Mouse (Mus musculus) adrenal gland, adult 2 months (tissue): ENCODE measurements around the gene Kcna1. TPM values are rescaled to one million over a fixed set of nuclear protein-coding genes. Genes with fewer than 3 reads are reported as not detected.

Source experiments
- DNase-seq: peaks from one replicate; pipeline ENCODE4 v3.0.0; 2021
- long read RNA-seq: library from polyadenylated mRNA; stranded (forward); transcript quantifications from one replicate; pipeline ENCODE4 v2.0.0, GENCODE M21; 2021
- polyA plus RNA-seq: library from polyadenylated mRNA; depleted of rRNA; stranded (reverse); fragments of >200 nt; gene quantifications from 2 replicates; pipeline ENCODE4 v1.2.3, GENCODE M21; 2012; rRNA removed
- total RNA-seq, 2 experiments: library from RNA; stranded (reverse); gene quantifications; 2 replicates each; pipeline ENCODE4 v1.2.3; 2021

Gene Kcna1
- total RNA-seq (1 to 10 TPM; 1.2 to 1.9 TPM), polyA plus RNA-seq (0.71 and 0.79 TPM in 2 replicates)
- long read RNA-seq, full-length matches to known transcripts: 1 of 1 reads
- long read RNA-seq, partial matches to known transcripts: 0 of 1 reads
- long read RNA-seq, other reads (novel, unspliced or antisense): 0 of 1 reads

- DNase-seq: no peak
These were observed at the start of gene Kcna1 for GRCm38 (mm10) chr6:126646381-126646780. Gene Kcna1 (minus strand): TSS chr6:126646384.

DNA sequence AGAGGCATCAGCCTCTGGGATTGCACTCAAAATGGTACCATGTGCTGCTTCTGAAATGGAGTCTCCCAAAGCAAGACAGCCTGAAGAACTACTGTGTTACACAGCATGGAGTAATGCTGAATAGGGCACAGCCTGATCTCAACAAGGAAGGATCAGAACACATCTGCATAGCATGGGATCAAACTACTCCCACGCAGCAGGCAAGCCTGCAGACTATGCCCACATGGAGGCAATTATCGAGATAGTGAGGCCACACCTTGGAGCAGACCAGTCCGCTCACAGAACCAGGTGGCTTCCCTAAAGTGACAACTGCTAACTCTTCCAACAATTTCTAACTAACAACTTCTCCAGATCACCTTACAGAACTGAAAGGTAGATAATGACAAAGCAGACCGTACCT is 40.9 kb upstream of the Kcna1 start:
- DNase-seq: no peak

DNA sequence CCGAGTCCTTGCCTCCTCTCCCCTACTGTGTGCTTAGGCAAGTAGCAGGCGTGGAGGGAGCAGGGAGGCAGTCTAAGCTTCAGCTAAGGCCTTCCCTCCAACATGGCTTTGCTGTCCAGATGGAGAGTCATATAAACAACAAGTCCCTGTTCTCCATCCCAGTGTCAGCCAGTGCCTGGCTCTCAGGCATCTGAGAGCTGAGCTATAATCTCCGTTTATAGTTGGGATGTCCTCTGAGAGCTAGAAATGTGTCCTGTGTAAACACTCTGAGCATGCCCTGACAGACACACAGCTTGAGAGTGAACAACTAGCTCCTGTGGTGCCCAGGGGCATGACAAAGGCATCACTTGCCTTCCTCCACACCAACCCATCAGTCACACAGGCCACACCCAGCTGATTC is 39.0 kb upstream of the Kcna1 start:
- DNase-seq: no peak

DNA sequence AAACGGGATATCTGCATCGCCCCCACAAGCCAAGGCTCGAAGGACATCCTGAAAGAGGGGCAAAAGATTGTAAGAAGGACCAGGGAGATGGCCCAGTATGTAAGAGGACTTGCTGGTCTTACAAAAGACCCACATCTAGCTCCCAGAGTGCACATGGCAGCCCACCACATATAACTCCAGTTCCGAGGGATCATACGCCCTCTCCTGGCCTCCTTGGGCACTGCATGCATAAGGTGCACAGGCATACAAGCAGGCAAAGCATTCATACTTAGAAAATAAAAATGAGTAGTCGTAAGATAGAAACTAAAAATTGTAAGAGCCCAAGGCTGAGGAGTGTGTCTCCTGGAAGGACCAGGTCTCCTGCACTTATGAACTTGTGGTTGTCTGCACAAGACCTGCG is 32.8 kb upstream of the Kcna1 start:
- DNase-seq: no peak

- DNase-seq: no peak
These were observed 20.8 kb upstream of the Kcna1 start for GRCm38 (mm10) chr6:126667001-126667400.

DNA sequence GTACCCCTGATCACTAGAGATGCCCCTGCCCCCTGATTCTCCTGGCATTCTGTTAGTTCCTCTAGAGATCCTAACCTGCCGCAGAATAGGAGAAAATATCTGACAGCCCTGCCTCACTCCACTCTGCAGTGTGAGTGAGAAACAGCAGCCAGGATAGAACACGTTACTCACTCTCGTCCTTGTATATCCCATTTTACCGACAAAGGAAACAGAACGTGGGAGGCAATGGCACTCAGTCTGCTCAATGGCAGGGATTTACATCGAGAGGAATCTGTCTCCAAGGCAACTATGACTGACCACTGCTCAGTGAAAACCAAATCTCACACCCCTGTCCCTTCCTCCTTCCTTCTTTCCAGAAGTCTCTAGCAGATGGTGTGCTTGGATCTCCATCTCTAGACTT is 19.9 kb upstream of the Kcna1 start:
- DNase-seq: no peak

DNA sequence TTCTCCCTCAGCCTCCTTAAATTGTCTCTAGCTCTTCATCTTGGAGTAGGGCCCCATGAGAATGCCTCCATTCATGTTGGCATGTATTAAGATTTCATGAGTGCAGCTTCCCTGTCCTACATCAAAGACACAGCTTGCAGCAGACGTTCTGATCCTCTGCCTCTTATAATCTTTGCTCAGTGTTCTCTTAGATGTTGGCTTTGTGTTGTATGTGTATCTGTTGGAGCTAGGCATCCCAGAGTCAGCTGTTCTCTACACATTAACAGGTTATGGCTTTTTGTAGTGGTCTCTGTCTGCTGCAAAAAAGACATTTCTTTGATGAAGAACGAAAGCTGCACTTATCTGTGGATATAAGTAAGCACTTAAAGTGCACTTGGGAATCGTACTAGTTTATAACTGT is 18.4 kb upstream of the Kcna1 start:
- DNase-seq: no peak

- DNase-seq: no peak
These were observed 11.6 kb upstream of the Kcna1 start for GRCm38 (mm10) chr6:126657646-126658394.

- DNase-seq: no peak
These were observed 7.4 kb upstream of the Kcna1 start for GRCm38 (mm10) chr6:126653561-126653960.

DNA sequence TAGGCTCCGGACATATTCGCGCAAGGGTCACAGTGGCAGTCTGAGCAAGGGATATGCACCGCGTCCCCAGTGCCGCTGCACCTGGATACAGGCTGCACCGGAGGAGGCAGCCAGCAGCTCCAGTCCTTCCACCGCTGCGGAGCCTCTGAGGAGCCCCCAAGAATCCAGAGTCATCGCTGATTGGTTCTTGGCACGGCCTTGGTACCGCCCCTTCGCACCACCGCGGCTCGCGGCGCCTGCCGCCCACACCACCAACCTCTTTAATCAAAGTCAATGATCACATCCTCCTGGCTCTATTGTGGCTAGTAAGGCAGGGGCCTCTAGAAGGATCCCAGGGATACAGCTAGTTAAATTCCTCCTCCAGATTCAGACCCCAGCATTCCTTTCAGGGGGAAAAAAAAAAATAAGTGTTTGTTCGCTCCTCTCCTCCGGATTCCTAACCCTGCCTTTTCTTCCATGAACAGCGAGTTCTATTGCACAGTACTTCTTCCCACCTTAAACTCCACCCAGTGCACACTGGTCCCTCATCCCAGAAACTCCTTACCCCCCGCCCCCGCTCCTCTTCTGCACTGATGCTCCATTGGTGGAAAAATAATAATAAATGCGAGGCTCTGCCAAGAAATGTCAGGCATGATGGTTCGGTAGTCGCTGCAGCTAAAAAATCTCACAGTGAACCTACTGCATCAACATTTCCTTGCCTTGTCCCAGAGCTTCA is 383 bp downstream of the Kcna1 start:
- DNase-seq: peak; percentile 5

DNA sequence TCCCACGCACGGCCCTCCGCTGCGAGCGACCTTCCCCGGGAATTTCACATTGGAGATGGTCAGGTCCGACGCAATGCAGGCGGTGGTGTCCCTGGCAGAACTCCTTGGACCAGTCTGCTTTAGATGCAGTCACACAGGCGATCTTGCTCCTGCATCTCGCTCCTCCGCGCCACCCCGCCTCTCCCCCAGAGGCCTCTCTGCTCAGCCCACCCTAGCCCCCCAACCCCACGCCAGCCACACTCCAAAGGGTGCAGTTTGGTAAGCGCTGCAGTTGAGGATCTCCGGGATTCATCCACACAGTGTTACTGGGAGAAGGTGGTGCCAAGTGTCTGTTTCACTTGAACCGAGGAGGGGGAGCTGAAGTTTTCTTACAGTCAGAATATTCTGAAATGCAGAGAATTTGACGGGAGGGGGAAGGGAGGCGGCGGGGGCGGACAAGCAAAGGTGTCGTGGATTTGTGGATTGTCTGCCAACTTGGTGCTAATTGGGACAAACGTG is 1.1 kb downstream of the Kcna1 start:
- no peak for DNase-seq

- peak; percentile 17 for DNase-seq
These were observed 1.8 kb downstream of the Kcna1 start for GRCm38 (mm10) chr6:126644181-126645043.

- DNase-seq: no peak
These were observed 2.7 kb downstream of the Kcna1 start for GRCm38 (mm10) chr6:126643341-126644055.

- peak; percentile 3 for DNase-seq
These were observed 3.3 kb downstream of the Kcna1 start for GRCm38 (mm10) chr6:126642856-126643321.

- DNase-seq: no peak
These were observed 17.7 kb downstream of the Kcna1 start for GRCm38 (mm10) chr6:126628451-126628850.

- no peak for DNase-seq
These were observed 27.7 kb downstream of the Kcna1 start for GRCm38 (mm10) chr6:126618455-126618854.

DNA sequence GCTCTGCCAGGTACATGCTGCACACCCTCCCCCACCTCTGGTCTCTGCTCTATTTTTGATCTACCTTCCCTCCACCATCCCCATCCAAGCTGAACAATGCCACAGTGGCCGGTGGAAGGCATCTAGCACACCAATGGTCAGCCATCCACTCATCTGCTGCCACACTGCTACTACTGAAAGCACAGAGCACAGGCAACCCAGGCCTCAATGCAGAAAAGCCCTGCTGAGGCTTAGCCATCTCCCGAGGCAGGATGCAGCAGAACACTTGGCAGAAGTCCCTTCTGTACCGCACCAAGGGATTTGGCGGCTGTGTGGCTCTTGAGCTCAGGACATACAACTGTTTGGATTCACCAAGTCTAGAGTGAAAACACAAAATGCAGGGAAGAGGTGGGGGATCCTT is 35.4 kb downstream of the Kcna1 start:
- no peak for DNase-seq

DNA sequence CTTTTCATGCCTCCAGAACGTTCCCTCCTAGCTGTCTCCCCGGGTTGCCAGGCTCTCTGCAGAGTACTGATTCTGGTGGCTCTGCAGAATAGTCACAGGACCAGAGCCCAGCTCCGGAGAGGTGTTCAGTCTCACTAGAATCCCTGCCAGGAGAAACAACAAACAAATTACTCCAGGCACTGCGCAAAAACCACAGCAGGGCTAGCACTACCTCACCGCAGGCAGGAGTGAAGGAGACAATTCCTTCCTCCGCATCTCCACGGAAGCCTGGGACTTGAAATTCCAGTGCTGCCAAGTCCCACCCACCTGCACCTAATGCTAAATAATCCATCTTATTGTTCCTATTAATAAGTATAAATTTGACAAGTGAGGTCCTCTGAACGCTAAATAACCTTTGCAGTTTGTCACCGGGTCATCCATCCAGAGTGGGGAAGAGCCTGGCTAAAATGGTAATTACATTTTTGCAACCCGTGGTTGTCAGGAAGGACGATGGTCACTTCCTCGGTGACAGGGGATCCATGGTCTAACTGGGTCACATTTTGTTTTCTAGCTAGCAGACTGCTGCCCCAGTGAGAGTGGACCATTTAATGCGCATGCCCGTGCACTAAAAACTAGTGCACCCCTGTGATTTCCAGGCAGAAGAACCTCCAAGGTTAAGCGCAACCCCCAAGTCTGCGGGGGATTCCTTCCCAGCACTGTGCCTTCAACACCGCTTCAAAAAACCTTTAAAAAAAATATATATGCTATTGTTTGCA is 36.8 kb downstream of the Kcna1 start:
- DNase-seq: no peak

GRCm38 (mm10) chr6:126601843-126602326 is 44.3 kb downstream of the Kcna1 start:
- no peak for DNase-seq
